ENCODE assay signal across 16 mouse cellular contexts in genomic region chr8:120432438-120432837, GRCm38 (mm10).
"Had no signal": no experiment of that assay in that cellular context is flagged by ENCODE, and none has a peak within 500 bp of the region (broad histone marks: within the 10 kb centered on the region; RNA-seq: fewer than 3 reads in every experiment).

No protein-coding gene starts in this region.

- H3K9ac ChIP-seq: limb, embryonic 12.5 days; liver, embryonic 13.5 days; liver, postnatal 0 days; lung, embryonic 15.5 days; neural tube, embryonic 12.5 days had no signal

- ATAC-seq: liver, postnatal 0 days had no signal

- H3K27ac ChIP-seq: kidney, postnatal 0 days; limb, embryonic 12.5 days; liver, embryonic 13.5 days; lung, embryonic 15.5 days; macrophage; neural tube, embryonic 12.5 days had no signal

- H3K27me3 ChIP-seq: lung, embryonic 15.5 days; megakaryocyte, embryonic 14.5 days; neural tube, embryonic 12.5 days had no signal

- H3K36me3 ChIP-seq: liver, embryonic 13.5 days; lung, embryonic 15.5 days; neural tube, embryonic 12.5 days had no signal

- DNase-seq: kidney, adult 9 months; layer of hippocampus, adult 9-11 months; layer of hippocampus, postnatal 36 days; liver; liver, embryonic 13.5 days; liver, postnatal 0 days; lung, postnatal 14 days; midbrain, embryonic 14.5 days; thymus, adult 18-20 months; thymus, postnatal 14 days had no signal

- H3K4me2 ChIP-seq: limb, embryonic 12.5 days; liver, embryonic 13.5 days; lung, embryonic 15.5 days; neural tube, embryonic 12.5 days had no signal

- H3K9me3 ChIP-seq: limb, embryonic 12.5 days; lung, embryonic 15.5 days had no signal

- H3K4me3 ChIP-seq: limb, embryonic 12.5 days; liver, embryonic 13.5 days; lung, embryonic 15.5 days; megakaryocyte, embryonic 14.5 days; neural tube, embryonic 12.5 days had no signal
